Comparison of ENCODE assay signal across 20 mouse cellular contexts in genomic region chr14:122836221-122836620, GRCm38 (mm10).
A peak's percentile ranks its signal among the peaks of the same experiment; 100 is the strongest.
DNase-seq lines count a peak whose midpoint lies in the region; ATAC-seq lines count a peak whose summit lies in the region.
"Had no signal": no experiment of that assay in that cellular context is flagged by ENCODE, and none has a peak within 500 bp of the region (broad histone marks: within the 10 kb centered on the region; RNA-seq: fewer than 3 reads in every experiment).

No protein-coding gene starts in this region.

- no peaks in the 10 kb centered on the region for H3K27me3 ChIP-seq in hindbrain, embryonic 13.5 days
- no peaks in the 10 kb centered on the region for H3K27me3 ChIP-seq in hindbrain, embryonic 16.5 days (replicated peaks; ENCODE audit: control insufficient read depth, insufficient read depth, low read length)
- H3K27me3 ChIP-seq: limb, embryonic 12.5 days; liver, embryonic 12.5 days; neural tube, embryonic 12.5 days had no signal

- H3K9me3 ChIP-seq in hindbrain, embryonic 13.5 days: no peaks in the 10 kb centered on the region
- no peaks in the 10 kb centered on the region for H3K9me3 ChIP-seq in hindbrain, embryonic 16.5 days (ENCODE audit: control insufficient read depth, low read length)
- H3K9me3 ChIP-seq: limb, embryonic 12.5 days; liver, embryonic 12.5 days; neural tube, embryonic 12.5 days had no signal

- ATAC-seq in hindbrain, embryonic 13.5 days (ENCODE audit: low FRiP score): no peak; the same call in 1 of the 2 replicates
- no peak for ATAC-seq in hindbrain, embryonic 16.5 days
- no peak for ATAC-seq in megakaryocyte progenitor cell, adult 5-6 weeks (replicated peaks; ENCODE audit: poor library complexity)
- ATAC-seq: liver, embryonic 12.5 days had no signal

- 0 out of 2 replicates have a peak overlapping the region, but pooled peaks have one; percentile 19 for H3K9ac ChIP-seq in hindbrain, embryonic 13.5 days
- no peak overlapping the region for H3K9ac ChIP-seq in hindbrain, embryonic 16.5 days (ENCODE audit: low read depth, low read length)
- H3K9ac ChIP-seq: limb, embryonic 12.5 days; liver, embryonic 12.5 days; neural tube, embryonic 12.5 days had no signal

- H3K27ac ChIP-seq in hindbrain, embryonic 13.5 days: peak overlapping the region; percentile 44; the same call in 1 of the 2 replicates
- H3K27ac ChIP-seq in hindbrain, embryonic 16.5 days (ENCODE audit: low read depth, low read length): no peak overlapping the region
- H3K27ac ChIP-seq: limb, embryonic 12.5 days; liver, embryonic 12.5 days; neural tube, embryonic 12.5 days had no signal

- no peak overlapping the region for H3K4me3 ChIP-seq in hindbrain, embryonic 13.5 days
- H3K4me3 ChIP-seq in hindbrain, embryonic 16.5 days (ENCODE audit: low read length): no peak overlapping the region
- H3K4me3 ChIP-seq: limb, embryonic 12.5 days; liver, embryonic 12.5 days; neural tube, embryonic 12.5 days had no signal

- H3K4me2 ChIP-seq in hindbrain, embryonic 13.5 days: no peak overlapping the region
- H3K4me2 ChIP-seq in hindbrain, embryonic 16.5 days (ENCODE audit: low read length): no peak overlapping the region
- H3K4me2 ChIP-seq: heart, embryonic 11.5 days; limb, embryonic 12.5 days; liver, embryonic 12.5 days; midbrain, embryonic 11.5 days; neural tube, embryonic 12.5 days had no signal

- intact Hi-C loops in heart, postnatal 14 days (cut with DNase I): no loop called here

- no peaks in the 10 kb centered on the region for H3K36me3 ChIP-seq in hindbrain, embryonic 13.5 days
- H3K36me3 ChIP-seq in hindbrain, embryonic 16.5 days (ENCODE audit: control insufficient read depth, insufficient read depth, low read length): no peaks in the 10 kb centered on the region
- H3K36me3 ChIP-seq: limb, embryonic 12.5 days; liver, embryonic 12.5 days; neural tube, embryonic 12.5 days had no signal

- H3K4me1 ChIP-seq in hindbrain, embryonic 13.5 days (replicated peaks): peaks cover 11% of the 10 kb centered on the region
- H3K4me1 ChIP-seq in hindbrain, embryonic 16.5 days (ENCODE audit: control insufficient read depth, insufficient read depth, low read depth, low read length): no peaks in the 10 kb centered on the region; the same call in 1 of the 2 replicates
- H3K4me1 ChIP-seq: liver, embryonic 12.5 days; neural tube, embryonic 12.5 days had no signal

- DNase-seq in embryo, embryonic 9.5 days (ENCODE audit: extremely low spot score): peak; percentile 62
- DNase-seq in neural tube, embryonic 10.5 days (ENCODE audit: extremely low spot score, low spot score): peak; percentile 21
- DNase-seq in cerebellum, postnatal 10 days: no peak
- no peak for DNase-seq in heart, postnatal 14 days
- DNase-seq: adrenal gland, adult 2 months; heart, postnatal 36 days; kidney, adult 8-10 months; kidney, postnatal 36 days; layer of hippocampus, adult 9-11 months; lung, adult 2 months; lung, postnatal 36 days; right cerebral cortex, postnatal 4 days had no signal

- WGBS in hindbrain, embryonic 13.5 days: 35% methylated on average over 4 of the region's 4 CpGs
- WGBS in hindbrain, embryonic 16.5 days: 25% methylated on average over 4 of the region's 4 CpGs

Comparison
In these comparisons a context has a peak if more than half of its experiments do, and no peak if none do; other contexts are left out.
1. DNase-seq: peak in embryo, embryonic 9.5 days (single experiment) and neural tube, embryonic 10.5 days (single experiment); none in cerebellum, postnatal 10 days (0 of 2) and heart, postnatal 14 days (0 of 2).